Mouse (Mus musculus) gastrocnemius, adult 8-10 months (tissue): ENCODE measurements around the gene Mogat2. TPM values are rescaled to one million over a fixed set of nuclear protein-coding genes. Genes with fewer than 3 reads are reported as not detected.

Experiments used
- total RNA-seq, 4 experiments: library from RNA; stranded (reverse); gene quantifications; 2 replicates each; pipeline ENCODE4 v1.2.4; 2022

Mogat2 gene
- total RNA-seq, 4 experiments from 2014 or later, result not detected

Other genes with a start within 250 kb of the Mogat2 start
- gene Uvrag, start 97.5 kb downstream of the Mogat2 start, total RNA-seq, result 10 to 100 TPM in 3 of 4 experiments, 1 to 10 TPM in 1; 6.0 to 13.1 (median 11.5) TPM
- gene Dgat2, start 55.9 kb downstream of the Mogat2 start, total RNA-seq, result 10 to 100 TPM; 33.2 to 62.2 (median 41.4) TPM
- gene Map6, start 28.8 kb upstream of the Mogat2 start, total RNA-seq, result 1 to 10 TPM; 1.5 to 2.8 (median 2.1) TPM
- 10 to 100 TPM; 26.1 to 49.0 (median 33.7) TPM for gene Serpinh1, start 114.6 kb upstream of the Mogat2 start, total RNA-seq
- gene Gdpd5, start 142.8 kb upstream of the Mogat2 start, total RNA-seq, result 1 to 10 TPM; 5.0 to 5.9 (median 5.1) TPM
- not detected for gene Klhl35, start 227.4 kb upstream of the Mogat2 start, total RNA-seq
- gene Rps3, start 245.1 kb upstream of the Mogat2 start, total RNA-seq, result 100 to 1,000 TPM; 272 to 331 (median 278) TPM